Mouse (Mus musculus) granulocyte monocyte progenitor cell, adult 5-6 weeks (primary cell): Measurements from ENCODE around the gene Rps19bp1. TPM values are rescaled to one million over a fixed set of nuclear protein-coding genes. Genes with fewer than 3 reads are reported as not detected.

Experiments used
- ATAC-seq: replicated peaks from 2 replicates; pipeline ENCODE4 v1.8.0; 2016; ENCODE audit warnings: mild to moderate bottlenecking, moderate TSS enrichment, inconsistent platforms; ENCODE audit not compliant: poor library complexity, severe bottlenecking
- total RNA-seq, 2 experiments: library from RNA; stranded (forward) in 1 of 2; stranded (reverse) in 1 of 2; fragments of 200-712, 200-1000 nt in 1 of 2; fragments of >200 nt in 1 of 2; fragmentation: Nextera tagmentation in 1 of 2; gene quantifications; 2 replicates each; pipeline ENCODE4 v1.2.3; 2014 to 2017

The Rps19bp1 gene
- total RNA-seq, 2 experiments from 2014 or later = 32.7 to 34.9 TPM

- no peak for ATAC-seq
Observed at GRCm38 (mm10) chr15:80257602-80258239, 6.4 kb downstream of the Rps19bp1 start.

- ATAC-seq = no peak
Observed at GRCm38 (mm10) chr15:80256656-80257601, 7.2 kb downstream of the Rps19bp1 start.

GRCm38 (mm10) chr15:80256242-80256641 is 7.9 kb downstream of the Rps19bp1 start:
- no peak for ATAC-seq

- peak; percentile 50 for ATAC-seq
Observed at GRCm38 (mm10) chr15:80255646-80256121, 8.4 kb downstream of the Rps19bp1 start.

DNA sequence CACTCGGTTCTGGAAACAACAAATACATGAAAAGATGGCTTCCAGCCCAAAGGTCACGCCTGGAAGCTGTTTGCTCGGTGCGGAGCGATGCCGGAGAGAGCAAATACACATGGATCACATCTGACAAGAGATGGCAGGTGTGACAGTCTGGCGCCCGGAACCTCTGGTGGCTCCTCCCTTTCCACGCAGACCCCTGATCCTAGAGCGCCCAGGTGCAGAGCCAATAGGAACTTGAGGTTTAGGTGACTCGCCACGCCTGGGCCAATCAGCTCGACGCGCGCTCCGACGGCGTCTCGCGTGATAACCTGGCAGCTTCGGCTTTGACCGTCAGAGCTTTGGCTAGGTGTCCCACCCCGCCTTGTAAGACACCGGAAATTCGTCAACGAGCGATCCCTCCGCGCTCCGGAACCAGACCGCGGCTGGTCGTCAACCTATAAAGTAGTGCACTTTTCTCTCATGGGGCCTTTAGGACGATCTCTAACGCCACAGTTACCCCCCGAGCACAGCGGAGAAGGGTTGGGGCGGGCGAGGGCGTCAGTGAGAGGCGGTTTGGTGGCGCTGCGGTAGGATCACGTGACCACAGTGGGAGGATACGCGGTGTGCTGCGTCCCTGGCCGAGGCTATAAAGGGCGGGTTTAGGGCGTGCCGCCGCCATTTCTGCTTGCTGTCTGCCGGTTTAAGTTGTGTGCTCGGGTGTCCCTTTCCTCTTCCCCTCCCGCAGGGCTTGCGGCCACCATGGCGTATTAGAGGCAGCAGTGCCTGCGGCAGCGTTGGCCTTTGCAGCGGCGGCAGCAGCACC is 9.1 kb downstream of the Rps19bp1 start, which contains the start of gene Atf4:
Gene Atf4 (plus strand): TSS at position 338 of the 799 bp plus-strand sequence.
- ATAC-seq = peak; percentile 73

- ATAC-seq = no peak
Observed at GRCm38 (mm10) chr15:80254207-80254606, 9.9 kb downstream of the Rps19bp1 start.

- ATAC-seq = no peak
Observed at GRCm38 (mm10) chr15:80253530-80253929, 10.6 kb downstream of the Rps19bp1 start.

DNA sequence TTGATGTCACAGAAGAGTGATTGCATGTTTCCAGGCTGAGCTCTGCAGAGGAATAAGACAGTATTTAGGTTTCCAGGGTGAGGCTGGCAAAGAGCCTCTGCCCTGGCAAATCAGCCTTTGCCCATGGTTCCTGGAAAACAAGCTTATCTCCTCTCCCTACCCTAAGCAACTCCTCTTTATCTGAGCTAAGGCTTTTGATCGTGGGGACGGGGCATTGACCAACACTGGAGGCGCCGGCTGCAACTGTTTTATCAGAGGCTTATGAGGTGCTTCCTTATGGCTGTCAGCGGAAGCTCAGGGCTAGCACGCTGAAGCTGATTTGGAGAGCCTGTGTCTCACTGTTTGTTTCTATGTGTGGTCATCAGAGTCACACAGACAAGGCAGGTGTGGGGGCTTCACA is 13.5 kb downstream of the Rps19bp1 start:
- ATAC-seq = no peak

DNA sequence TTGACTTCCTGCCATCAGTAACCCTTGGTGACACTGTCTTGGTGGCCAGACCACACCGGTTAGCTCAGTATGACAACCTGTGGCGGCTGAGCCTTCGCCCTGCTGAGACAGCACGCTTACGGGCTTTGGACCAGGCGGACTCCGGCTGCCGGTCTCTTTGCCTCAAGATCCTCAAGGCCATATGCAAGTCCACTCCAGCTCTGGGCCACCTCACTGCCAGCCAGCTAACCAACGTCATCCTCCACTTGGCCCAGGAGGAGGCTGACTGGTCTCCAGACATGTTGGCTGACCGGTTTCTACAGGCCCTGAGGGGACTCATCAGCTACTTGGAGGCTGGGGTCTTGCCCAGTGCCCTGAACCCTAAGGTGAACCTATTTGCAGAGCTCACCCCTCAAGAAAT is 14.4 kb downstream of the Rps19bp1 start:
- ATAC-seq = no peak

GRCm38 (mm10) chr15:80248596-80248995 is 15.5 kb downstream of the Rps19bp1 start:
- ATAC-seq = no peak

GRCm38 (mm10) chr15:80248135-80248534 is 16.0 kb downstream of the Rps19bp1 start:
- no peak for ATAC-seq

DNA sequence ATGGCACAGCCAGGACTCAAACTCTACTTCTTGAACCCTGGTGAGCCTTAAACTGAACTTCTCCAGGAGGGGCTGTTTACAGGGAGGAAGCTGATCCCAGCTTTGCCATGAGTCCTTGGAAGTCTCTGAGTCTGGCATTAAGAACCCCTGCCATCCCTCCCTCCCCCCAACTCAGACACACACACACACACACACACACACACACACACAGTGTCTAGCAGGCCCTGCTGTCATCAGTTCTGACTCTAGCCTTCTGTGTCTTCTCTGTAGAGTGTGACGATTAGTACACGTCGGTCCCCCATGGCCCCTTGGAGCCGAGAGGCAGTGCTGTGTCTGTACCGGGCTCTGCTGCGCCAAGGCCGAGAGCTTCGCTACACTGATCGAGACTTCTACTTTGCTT is 28.6 kb downstream of the Rps19bp1 start, which contains the start of gene AC140267.1:
Gene AC140267.1 (plus strand): TSS at position 301 of the 400 bp plus-strand sequence.
- no peak for ATAC-seq

DNA sequence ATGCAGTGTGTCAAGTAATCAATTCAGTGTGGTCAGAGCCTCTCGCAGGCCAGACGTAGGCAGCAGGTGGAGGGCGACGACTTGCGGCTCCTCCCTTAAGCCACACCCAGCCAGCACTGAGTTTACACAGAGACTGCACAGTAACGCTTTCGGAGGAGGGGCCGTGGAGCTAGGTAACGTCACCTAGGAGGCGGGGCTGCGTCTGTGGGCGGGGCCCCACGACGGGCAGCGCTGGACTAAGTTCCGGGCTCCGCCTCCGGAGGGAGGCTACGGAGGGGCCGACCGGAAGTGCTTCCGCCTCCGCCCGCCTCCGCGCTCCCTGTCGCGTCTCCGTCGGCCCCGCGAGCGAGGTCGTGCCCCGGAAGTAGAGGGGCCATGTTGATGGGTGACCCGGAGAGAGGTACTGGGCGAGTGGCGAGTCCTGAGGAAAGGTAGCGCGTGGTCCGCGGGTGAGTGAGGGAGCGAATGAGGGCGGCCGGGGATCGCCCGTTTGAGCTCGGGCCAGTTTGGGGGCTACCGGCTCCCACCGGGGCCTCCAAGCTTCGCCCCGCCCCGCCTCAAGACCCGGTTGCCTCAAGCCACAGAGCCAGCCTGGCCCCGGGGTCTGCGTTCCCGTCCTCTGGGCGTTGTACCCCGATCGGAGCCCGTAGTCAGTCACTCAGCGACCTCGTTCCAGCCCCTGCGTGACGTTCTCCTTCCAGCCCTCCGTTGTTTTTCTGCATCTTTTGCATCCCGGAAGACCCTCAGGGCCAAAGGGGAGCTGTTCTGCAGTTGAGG is 30.2 kb downstream of the Rps19bp1 start, which contains the start of gene Mief1:
Gene Mief1 (plus strand): TSS at position 286 of the 777 bp plus-strand sequence.
- ATAC-seq = peak; percentile 97

DNA sequence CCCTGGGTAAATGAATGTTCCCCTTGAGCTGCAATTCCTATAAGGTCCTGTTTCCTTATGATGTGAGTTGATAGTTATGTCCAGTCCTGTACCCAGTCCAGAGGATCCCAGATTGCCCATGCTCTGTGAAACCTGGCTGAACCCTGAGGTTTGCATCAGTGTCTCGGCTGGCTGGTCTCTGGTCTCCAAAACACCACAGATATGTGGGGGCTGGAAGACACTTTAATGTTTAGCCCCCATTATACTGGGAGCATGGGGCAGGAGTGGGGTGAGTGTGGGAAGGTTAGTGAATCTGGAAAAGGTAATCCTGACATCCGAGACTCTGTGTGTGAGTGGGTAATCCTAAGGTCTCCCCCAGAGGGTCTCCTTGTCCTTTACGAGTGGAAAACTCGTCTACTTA is 31.1 kb downstream of the Rps19bp1 start:
- no peak for ATAC-seq

DNA sequence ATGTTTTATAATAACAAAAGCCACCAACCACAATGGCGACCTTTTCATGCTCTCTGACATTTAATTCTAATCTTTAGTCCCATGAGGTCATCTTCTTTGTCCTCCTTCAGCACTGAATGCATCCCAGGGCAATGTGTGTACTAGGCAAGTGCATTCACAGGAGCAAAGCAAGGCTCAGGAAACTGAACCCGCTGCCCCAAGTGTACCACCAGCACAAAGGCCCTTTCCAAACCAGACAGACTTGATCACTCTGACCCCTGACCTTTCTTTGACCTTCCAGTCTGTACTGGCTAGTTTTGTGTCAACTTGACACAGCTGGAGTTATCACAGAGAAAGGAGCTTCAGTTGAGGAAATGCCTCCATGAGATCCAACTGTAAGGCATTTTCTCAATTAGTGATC is 31.8 kb downstream of the Rps19bp1 start:
- ATAC-seq = no peak

GRCm38 (mm10) chr15:80228071-80228800 is 35.9 kb downstream of the Rps19bp1 start:
- ATAC-seq = no peak

- ATAC-seq = peak; percentile 64; the same call in 1 of the 2 replicates
Observed at GRCm38 (mm10) chr15:80225796-80226195, 38.3 kb downstream of the Rps19bp1 start.

GRCm38 (mm10) chr15:80225208-80225607 is 38.9 kb downstream of the Rps19bp1 start:
- ATAC-seq = peak; percentile 93

GRCm38 (mm10) chr15:80223751-80224150 is 40.4 kb downstream of the Rps19bp1 start:
- no peak for ATAC-seq
